ENCODE assay signal across 16 mouse cellular contexts in genomic region chr6:73365306-73365705, GRCm38 (mm10).
"Had no signal": no experiment of that assay in that cellular context is flagged by ENCODE, and none has a peak within 500 bp of the region (broad histone marks: within the 10 kb centered on the region; RNA-seq: fewer than 3 reads in every experiment).

No protein-coding gene starts in this region.

- H3K9ac ChIP-seq: neural tube, embryonic 13.5 days; neural tube, embryonic 15.5 days; stomach, embryonic 15.5 days had no signal

- H3K27me3 ChIP-seq: neural tube, embryonic 15.5 days; stomach, embryonic 15.5 days had no signal

- H3K9me3 ChIP-seq: neural tube, embryonic 13.5 days; neural tube, embryonic 15.5 days; stomach, embryonic 15.5 days had no signal

- H3K4me3 ChIP-seq: neural tube, embryonic 13.5 days; neural tube, embryonic 15.5 days; stomach, embryonic 15.5 days had no signal

- H3K36me3 ChIP-seq: neural tube, embryonic 13.5 days; neural tube, embryonic 15.5 days; stomach, embryonic 15.5 days had no signal

- DNase-seq: retina, postnatal 1 day; right cerebral cortex, adult 18-20 months; right cerebral cortex, postnatal 14 days; right cerebral cortex, postnatal 25 days; right cerebral cortex, postnatal 4 days; spleen, adult 18-20 months; thymus, adult 18-20 months; thymus, adult 2 months; thymus, postnatal 14 days; thymus, postnatal 25 days; thymus, postnatal 36 days; thymus, postnatal 4 days had no signal

- H3K4me2 ChIP-seq: neural tube, embryonic 13.5 days; neural tube, embryonic 15.5 days; stomach, embryonic 15.5 days had no signal

- H3K27ac ChIP-seq: neural tube, embryonic 13.5 days; neural tube, embryonic 15.5 days; stomach, embryonic 15.5 days; stomach, postnatal 0 days had no signal

- H3K4me1 ChIP-seq: stomach, embryonic 15.5 days had no signal
